In the genomic region with DNA sequence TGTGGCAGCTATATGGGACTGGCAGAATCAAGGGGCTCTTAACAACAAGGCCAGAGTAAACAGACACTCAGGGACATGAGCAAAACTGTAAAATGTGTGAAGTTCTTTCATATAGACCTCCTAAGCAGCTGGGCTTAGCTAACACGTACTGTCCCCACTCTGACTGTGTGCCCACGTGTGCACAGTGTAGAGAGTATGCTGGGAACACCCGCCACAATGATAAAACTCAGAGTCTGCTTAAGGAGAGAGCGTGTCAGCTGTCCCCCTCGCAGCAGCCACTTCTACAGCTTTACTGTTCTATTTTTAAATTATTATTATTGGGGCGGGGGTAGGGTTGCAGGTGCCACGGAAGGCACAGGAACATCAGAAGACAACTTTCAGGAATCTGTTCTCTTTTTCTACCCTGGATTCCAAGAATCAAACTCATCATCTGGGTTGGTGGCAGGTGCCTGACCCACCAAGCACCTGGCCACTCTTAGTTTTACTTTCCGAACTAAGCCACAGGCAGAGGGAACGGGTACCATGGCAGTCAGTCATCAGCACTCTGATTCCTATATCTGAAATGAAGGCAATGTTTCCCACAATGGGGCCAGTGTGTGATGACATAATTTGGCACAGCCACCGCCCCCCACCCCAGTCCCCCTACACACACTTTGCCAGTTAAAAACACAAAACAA, we compare ENCODE assay signal across 30 mouse cellular contexts.
DNase-seq lines count a peak whose midpoint lies in the region; ATAC-seq and TF ChIP-seq lines count a peak whose summit lies in the region.
"Had no signal": no experiment of that assay in that cellular context is flagged by ENCODE, and none has a peak within 500 bp of the region (broad histone marks: within the 10 kb centered on the region; RNA-seq: fewer than 3 reads in every experiment).

No protein-coding gene starts in this region.

- H3K4me3 ChIP-seq in heart, embryonic 12.5 days, result no peak overlapping the region
- H3K4me3 ChIP-seq in heart, postnatal 0 days (ENCODE audit: low read depth, low read length), result no peak overlapping the region
- H3K4me3 ChIP-seq: embryonic facial prominence, embryonic 10.5 days; embryonic facial prominence, embryonic 15.5 days; forebrain, embryonic 12.5 days; limb, embryonic 10.5 days; limb, embryonic 15.5 days; midbrain, embryonic 13.5 days had no signal

- H3K9ac ChIP-seq in heart, embryonic 12.5 days, result no peak overlapping the region
- H3K9ac ChIP-seq in heart, postnatal 0 days (replicated peaks; ENCODE audit: low read depth, low read length), result no peak overlapping the region
- H3K9ac ChIP-seq: embryonic facial prominence, embryonic 15.5 days; forebrain, embryonic 12.5 days; forebrain, postnatal 0 days; hindbrain, embryonic 14.5 days; limb, embryonic 15.5 days; liver, embryonic 14.5 days; lung, embryonic 14.5 days; midbrain, embryonic 13.5 days had no signal

- no peak for TF ChIP-seq CTCF in heart, postnatal 0 days (IDR thresholded peaks at IDR 0.05; ENCODE audit: low read depth)

- H3K4me2 ChIP-seq in heart, embryonic 12.5 days, result peak overlapping the region; percentile 36
- H3K4me2 ChIP-seq in heart, postnatal 0 days (ENCODE audit: low read depth, low read length), result no peak overlapping the region
- H3K4me2 ChIP-seq: embryonic facial prominence, embryonic 15.5 days; forebrain, embryonic 12.5 days; hindbrain, embryonic 14.5 days; limb, embryonic 15.5 days; lung, embryonic 14.5 days; midbrain, embryonic 13.5 days had no signal

- no peak for TF ChIP-seq EP300 in heart, postnatal 0 days (IDR thresholded peaks at IDR 0.05; ENCODE audit: low read depth)

- H3K36me3 ChIP-seq in heart, embryonic 12.5 days, result no peaks in the 10 kb centered on the region
- no peaks in the 10 kb centered on the region for H3K36me3 ChIP-seq in heart, postnatal 0 days (replicated peaks; ENCODE audit: control insufficient read depth, insufficient read depth, low read length)
- H3K36me3 ChIP-seq: embryonic facial prominence, embryonic 10.5 days; embryonic facial prominence, embryonic 15.5 days; forebrain, embryonic 12.5 days; limb, embryonic 10.5 days; limb, embryonic 15.5 days; midbrain, embryonic 13.5 days had no signal

- H3K4me1 ChIP-seq in heart, embryonic 12.5 days (replicated peaks), result peaks cover 58% of the 10 kb centered on the region
- peaks cover 23% of the 10 kb centered on the region for H3K4me1 ChIP-seq in heart, postnatal 0 days (ENCODE audit: control insufficient read depth, insufficient read depth)
- H3K4me1 ChIP-seq: megakaryocyte, embryonic 14.5 days had no signal

- intact Hi-C loops in heart, postnatal 10 days (cut with DNase I), result no loop called here

- ATAC-seq in heart, embryonic 12.5 days (ENCODE audit: insufficient number of reproducible peaks, low FRiP score), result peak; percentile 77
- peak; percentile 88 for ATAC-seq in heart, postnatal 0 days (ENCODE audit: insufficient read depth, low read depth)
- ATAC-seq: forebrain, postnatal 0 days; intestine, postnatal 0 days; midbrain, embryonic 13.5 days had no signal

- H3K27ac ChIP-seq in heart, embryonic 12.5 days (ENCODE audit: poor library complexity, severe bottlenecking), result peak overlapping the region; percentile 55; the same call in 1 of the 2 replicates
- peak overlapping the region; percentile 8; the same call in 1 of the 2 replicates for H3K27ac ChIP-seq in heart, postnatal 0 days (ENCODE audit: low read depth)
- H3K27ac ChIP-seq: embryonic facial prominence, embryonic 10.5 days; embryonic facial prominence, embryonic 15.5 days; forebrain, embryonic 12.5 days; hindbrain, embryonic 14.5 days; limb, embryonic 10.5 days; limb, embryonic 15.5 days; liver, embryonic 14.5 days; midbrain, embryonic 13.5 days had no signal

- 45% methylated on average over 10 of the region's 10 CpGs for WGBS in heart, embryonic 12.5 days
- 36% methylated on average over 10 of the region's 10 CpGs for WGBS in heart, postnatal 0 days

- no peaks in the 10 kb centered on the region for H3K27me3 ChIP-seq in heart, embryonic 12.5 days (replicated peaks)
- H3K27me3 ChIP-seq in heart, postnatal 0 days (ENCODE audit: control insufficient read depth, insufficient read depth, low read length), result no peaks in the 10 kb centered on the region
- H3K27me3 ChIP-seq: embryonic facial prominence, embryonic 15.5 days; forebrain, embryonic 12.5 days; limb, embryonic 15.5 days; megakaryocyte, embryonic 14.5 days; midbrain, embryonic 13.5 days had no signal

- DNase-seq in heart, postnatal 10 days, result no peak
- peak; percentile 30 for DNase-seq in heart, postnatal 0 days (ENCODE audit: low spot score)
- no peak for DNase-seq in heart, adult 9 months (ENCODE audit: low spot score in 2 of 2)
- DNase-seq in A20 (ENCODE audit: low read depth, low spot score), result peak; percentile 56
- peak; percentile 30 for DNase-seq in Muller cell, postnatal 12 days (ENCODE audit: inconsistent ontology term)
- no peak for DNase-seq in cerebellum, adult 9-11 months
- DNase-seq: adrenal gland, adult 8-10 months; B cell, adult 2 months; cerebellum, adult 2 months; cerebellum, postnatal 25 days; forebrain, postnatal 0 days; gastrocnemius, postnatal 10 days; kidney, postnatal 14 days; layer of hippocampus, adult 9-11 months; lung, embryonic 14.5 days; lung, postnatal 36 days; right cerebral cortex, postnatal 25 days; spleen, adult 18-20 months; thymus, postnatal 14 days had no signal

- H3K9me3 ChIP-seq in heart, embryonic 12.5 days (replicated peaks), result no peaks in the 10 kb centered on the region
- no peaks in the 10 kb centered on the region for H3K9me3 ChIP-seq in heart, postnatal 0 days (replicated peaks; ENCODE audit: control insufficient read depth, low read length)
- H3K9me3 ChIP-seq: embryonic facial prominence, embryonic 10.5 days; embryonic facial prominence, embryonic 15.5 days; forebrain, embryonic 12.5 days; limb, embryonic 10.5 days; limb, embryonic 15.5 days; megakaryocyte, embryonic 14.5 days; midbrain, embryonic 13.5 days had no signal

Comparison
In these comparisons a context has a peak if more than half of its experiments do, and no peak if none do; other contexts are left out.
1. DNase-seq: peak in heart, postnatal 0 days (single experiment), A20 (single experiment) and Muller cell, postnatal 12 days (single experiment); none in heart, postnatal 10 days (0 of 2), heart, adult 9 months (0 of 2) and cerebellum, adult 9-11 months (single experiment).